8 mouse cellular contexts compared by ENCODE assay signal in genomic region chr9:44343781-44344421, GRCm38 (mm10). TPM values are rescaled to one million over a fixed set of nuclear protein-coding genes. Genes with fewer than 3 reads are reported as not detected.
DNase-seq lines count a peak whose midpoint lies in the region; ATAC-seq and TF ChIP-seq lines count a peak whose summit lies in the region.

Hmbs (minus strand) TSS chr9:44344228.

- H3ac ChIP-seq in C2C12 (ENCODE audit: control insufficient read depth, insufficient read length, low read depth): peak within 1 kb of the TSS; percentile 85

- peaks cover 15% of the 10 kb centered on the region for H3K79me3 ChIP-seq in C2C12 (ENCODE audit: low read depth)

- H3K4me1 ChIP-seq in heart, embryonic 12.5 days (replicated peaks): peaks cover 22% of the 10 kb centered on the region
- H3K4me1 ChIP-seq in liver, embryonic 12.5 days: peaks cover 44% of the 10 kb centered on the region
- peaks cover 13% of the 10 kb centered on the region for H3K4me1 ChIP-seq in stomach, embryonic 15.5 days

- peak; percentile 67 for ATAC-seq in erythroid progenitor cell, adult 5-6 weeks (replicated peaks; ENCODE audit: low FRiP score, poor library complexity, severe bottlenecking)
- peak; percentile 93 for ATAC-seq in heart, embryonic 12.5 days (ENCODE audit: insufficient number of reproducible peaks, low FRiP score)
- peak; percentile 83 for ATAC-seq in liver, embryonic 12.5 days
- ATAC-seq in stomach, embryonic 15.5 days (ENCODE audit: insufficient read depth, low FRiP score, low read depth): peak; percentile 93

- H3K9ac ChIP-seq in heart, embryonic 12.5 days: peak within 1 kb of the TSS; percentile 74
- H3K9ac ChIP-seq in liver, embryonic 12.5 days: peak within 1 kb of the TSS; percentile 98
- peak within 1 kb of the TSS; percentile 90 for H3K9ac ChIP-seq in stomach, embryonic 15.5 days

- no peaks in the 10 kb centered on the region for H3K9me3 ChIP-seq in heart, embryonic 12.5 days (replicated peaks)
- H3K9me3 ChIP-seq in liver, embryonic 12.5 days (replicated peaks): no peaks in the 10 kb centered on the region
- H3K9me3 ChIP-seq in stomach, embryonic 15.5 days: no peaks in the 10 kb centered on the region

- under 1% methylated on average over 39 of the region's 39 CpGs for WGBS in heart, embryonic 12.5 days
- under 1% methylated on average over 39 of the region's 39 CpGs for WGBS in liver, embryonic 12.5 days (ENCODE audit: insufficient replicate concordance)
- under 1% methylated on average over 39 of the region's 39 CpGs for WGBS in stomach, embryonic 15.5 days

- H3K79me2 ChIP-seq in C2C12 (ENCODE audit: control insufficient read depth, insufficient read depth): peaks cover 21% of the 10 kb centered on the region

- peak within 1 kb of the TSS; percentile 75 for H3K4me2 ChIP-seq in heart, embryonic 12.5 days
- peak within 1 kb of the TSS; percentile 84 for H3K4me2 ChIP-seq in liver, embryonic 12.5 days
- peak within 1 kb of the TSS; percentile 80 for H3K4me2 ChIP-seq in stomach, embryonic 15.5 days

- no peaks in the 10 kb centered on the region for H3K27me3 ChIP-seq in C2C12 (ENCODE audit: control insufficient read depth, insufficient read depth, insufficient read length)
- no peaks in the 10 kb centered on the region for H3K27me3 ChIP-seq in heart, embryonic 12.5 days (replicated peaks)
- H3K27me3 ChIP-seq in liver, embryonic 12.5 days (replicated peaks): no peaks in the 10 kb centered on the region
- H3K27me3 ChIP-seq in stomach, embryonic 15.5 days (replicated peaks): no peaks in the 10 kb centered on the region

- TF ChIP-seq CTCF in C2C12 (IDR thresholded peaks at IDR 0.05; ENCODE audit: control insufficient read depth, insufficient read depth, insufficient read length): no peak

- peak within 1 kb of the TSS; percentile 98 for H3K27ac ChIP-seq in heart, embryonic 12.5 days (ENCODE audit: poor library complexity, severe bottlenecking)
- H3K27ac ChIP-seq in liver, embryonic 12.5 days: peak within 1 kb of the TSS; percentile 100
- peak within 1 kb of the TSS; percentile 100 for H3K27ac ChIP-seq in stomach, embryonic 15.5 days

- peaks cover 32% of the 10 kb centered on the region for H3K36me3 ChIP-seq in C2C12 (ENCODE audit: control insufficient read depth, insufficient read depth)
- H3K36me3 ChIP-seq in heart, embryonic 12.5 days: peaks cover 50% of the 10 kb centered on the region
- peaks cover 63% of the 10 kb centered on the region for H3K36me3 ChIP-seq in liver, embryonic 12.5 days
- H3K36me3 ChIP-seq in stomach, embryonic 15.5 days: peaks cover 20% of the 10 kb centered on the region

- H3K4me3 ChIP-seq in C2C12 (ENCODE audit: insufficient read depth, poor library complexity, severe bottlenecking): peak within 1 kb of the TSS; percentile 49
- peak within 1 kb of the TSS; percentile 65 for H3K4me3 ChIP-seq in heart, embryonic 12.5 days
- H3K4me3 ChIP-seq in liver, embryonic 12.5 days: peak within 1 kb of the TSS; percentile 93
- H3K4me3 ChIP-seq in stomach, embryonic 15.5 days (replicated peaks): peak within 1 kb of the TSS; percentile 97

- peak; percentile 93 for DNase-seq in brain, embryonic 18.5 days (ENCODE audit: low read depth, low spot score)
- DNase-seq in kidney, postnatal 10 days: peak; percentile 94
- peak; percentile 83 to 85 for DNase-seq in natural killer cell, adult 2 months (ENCODE audit: low spot score in 2 of 2)

TF ChIP-seq in C2C12, 6 proteins besides CTCF, POLR2A, EP300 and RAD21:
- TF ChIP-seq CEBPB (IDR thresholded peaks at IDR 0.05; ENCODE audit: low read depth): peak; percentile 99
- no peak for TF ChIP-seq USF1 (IDR thresholded peaks at IDR 0.05; ENCODE audit: low read depth)
- TF ChIP-seq MYOG (IDR thresholded peaks at IDR 0.05; ENCODE audit: control insufficient read depth, extremely low read depth, insufficient read length): no peak
- TF ChIP-seq FOSL1 (IDR thresholded peaks at IDR 0.05; ENCODE audit: insufficient read depth, low read length, poor library complexity, severe bottlenecking): no peak
- TF ChIP-seq MYOD1 (IDR thresholded peaks at IDR 0.05; ENCODE audit: control insufficient read depth, insufficient read length, low read depth): no peak
- peak; percentile 13 for TF ChIP-seq MAX (IDR thresholded peaks at IDR 0.05)

RNA-seq across cellular contexts. Expression of gene Hmbs, which starts in this region (rescaled TPM):
- polyA plus RNA-seq in C2C12 (2012; fragmentation: generic; extraction: Trizol): 59.6 TPM
- 2,720 and 2,790 TPM in 2 replicates for total RNA-seq in erythroid progenitor cell, adult 5-6 weeks (2015; ENCODE audit: low replicate concordance)
- total RNA-seq in erythroid progenitor cell, adult 5-6 weeks (2017; ENCODE audit: low replicate concordance): 1,215 and 1,747 TPM in 2 replicates
- polyA plus RNA-seq in heart, embryonic 12.5 days (2016; fragmentation: Nextera tagmentation; extraction: Ambion mirVana): 158 and 176 TPM in 2 replicates
- polyA plus RNA-seq in liver, embryonic 12.5 days (2016; fragmentation: Nextera tagmentation; extraction: Ambion mirVana): 1,354 and 1,355 TPM in 2 replicates
- 155 and 202 TPM in 2 replicates for polyA plus RNA-seq in stomach, embryonic 15.5 days (2015; fragmentation: Nextera tagmentation; extraction: Ambion mirVana)

Comparison
In these comparisons a context has a peak if more than half of its experiments do, and no peak if none do; other contexts are left out.
1. Peak in every context shown above with its lines: DNase-seq, ATAC-seq, H3K4me3 ChIP-seq and H3K27ac ChIP-seq.